Mouse (Mus musculus): ENCODE results near the gene Hspb3. TPM values are rescaled to one million over a fixed set of nuclear protein-coding genes. Genes with fewer than 3 reads are reported as not detected.

Hspb3 gene
- polyA plus RNA-seq, 1 experiment from 2014 or later: not detected

- H3K4me2 ChIP-seq (ENCODE audit: low read length): peak overlapping the region; percentile 83
- peak overlapping the region; percentile 91 for H3K9ac ChIP-seq (ENCODE audit: low read depth, low read length)
- DNase-seq (ENCODE audit: low spot score) (no peak), ATAC-seq (replicated peaks; ENCODE audit: low FRiP score, low read depth) (no peak)
- peak overlapping the region; percentile 92 for H3K27ac ChIP-seq
- WGBS: 43% methylated on average over 24 of the region's 24 CpGs
- H3K4me3 ChIP-seq (replicated peaks; ENCODE audit: low read depth, low read length): peak overlapping the region; percentile 68
- H3K27me3 ChIP-seq (ENCODE audit: insufficient read depth, low read length): no peaks in the 10 kb centered on the region
- no peaks in the 10 kb centered on the region for H3K36me3 ChIP-seq (ENCODE audit: insufficient read depth, low read length)
- no peak for TF ChIP-seq CTCF (IDR thresholded peaks at IDR 0.05; ENCODE audit: low read depth)
- H3K9me3 ChIP-seq (replicated peaks; ENCODE audit: low read length): no peaks in the 10 kb centered on the region
- H3K4me1 ChIP-seq (replicated peaks; ENCODE audit: insufficient read depth, low read length): peaks cover 37% of the 10 kb centered on the region
These were observed 46.6 kb downstream of the Hspb3 start for GRCm38 (mm10) chr13:113616751-113617337.

GRCm38 (mm10) chr13:113615971-113616671 lies 47.4 kb downstream of the Hspb3 start:
- ATAC-seq (replicated peaks; ENCODE audit: low FRiP score, low read depth): no peak

GRCm38 (mm10) chr13:113615546-113615941 lies 47.9 kb downstream of the Hspb3 start:
- no peaks in the 10 kb centered on the region for H3K36me3 ChIP-seq (ENCODE audit: insufficient read depth, low read length)
- peaks cover 41% of the 10 kb centered on the region for H3K4me1 ChIP-seq (replicated peaks; ENCODE audit: insufficient read depth, low read length)
- WGBS: 1% methylated on average over 10 of the region's 10 CpGs
- TF ChIP-seq CTCF (IDR thresholded peaks at IDR 0.05; ENCODE audit: low read depth): no peak
- no peak for ATAC-seq (replicated peaks; ENCODE audit: low FRiP score, low read depth)
- H3K9me3 ChIP-seq (replicated peaks; ENCODE audit: low read length): no peaks in the 10 kb centered on the region
- H3K9ac ChIP-seq (ENCODE audit: low read depth, low read length): peak overlapping the region; percentile 91
- DNase-seq (ENCODE audit: low spot score): peak; percentile 63
- H3K27ac ChIP-seq: peak overlapping the region; percentile 92
- no peaks in the 10 kb centered on the region for H3K27me3 ChIP-seq (ENCODE audit: insufficient read depth, low read length)
- H3K4me2 ChIP-seq (ENCODE audit: low read length): peak overlapping the region; percentile 83
- H3K4me3 ChIP-seq (replicated peaks; ENCODE audit: low read depth, low read length): peak overlapping the region; percentile 68

More at GRCm38 (mm10) chr13:113615971-113616671, 47.4 kb downstream of the Hspb3 start:
- H3K27ac ChIP-seq: peak overlapping the region; percentile 92
- peak overlapping the region; percentile 68 for H3K4me3 ChIP-seq (replicated peaks; ENCODE audit: low read depth, low read length)
- no peaks in the 10 kb centered on the region for H3K36me3 ChIP-seq (ENCODE audit: insufficient read depth, low read length)
- no peaks in the 10 kb centered on the region for H3K9me3 ChIP-seq (replicated peaks; ENCODE audit: low read length)
- TF ChIP-seq CTCF (IDR thresholded peaks at IDR 0.05; ENCODE audit: low read depth): no peak
- peak overlapping the region; percentile 91 for H3K9ac ChIP-seq (ENCODE audit: low read depth, low read length)
- peaks cover 41% of the 10 kb centered on the region for H3K4me1 ChIP-seq (replicated peaks; ENCODE audit: insufficient read depth, low read length)
- peak overlapping the region; percentile 83 for H3K4me2 ChIP-seq (ENCODE audit: low read length)
- no peaks in the 10 kb centered on the region for H3K27me3 ChIP-seq (ENCODE audit: insufficient read depth, low read length)
- peak; percentile 60 for DNase-seq (ENCODE audit: low spot score)
- WGBS: 7% methylated on average over 8 of the region's 8 CpGs

- peak overlapping the region; percentile 91 for H3K9ac ChIP-seq (ENCODE audit: low read depth, low read length)
- no peak for TF ChIP-seq CTCF (IDR thresholded peaks at IDR 0.05; ENCODE audit: low read depth)
- WGBS: 14% methylated on average over 24 of the region's 24 CpGs
- H3K9me3 ChIP-seq (replicated peaks; ENCODE audit: low read length): no peaks in the 10 kb centered on the region
- ATAC-seq (replicated peaks; ENCODE audit: low FRiP score, low read depth): peak; percentile 27; the same call in 1 of the 2 replicates
- H3K27me3 ChIP-seq (ENCODE audit: insufficient read depth, low read length): no peaks in the 10 kb centered on the region
- no peaks in the 10 kb centered on the region for H3K36me3 ChIP-seq (ENCODE audit: insufficient read depth, low read length)
- H3K4me2 ChIP-seq (ENCODE audit: low read length): peak overlapping the region; percentile 83
- peak overlapping the region; percentile 68 for H3K4me3 ChIP-seq (replicated peaks; ENCODE audit: low read depth, low read length)
- peak; percentile 86 for DNase-seq (ENCODE audit: low spot score)
- peaks cover 41% of the 10 kb centered on the region for H3K4me1 ChIP-seq (replicated peaks; ENCODE audit: insufficient read depth, low read length)
- H3K27ac ChIP-seq: peak overlapping the region; percentile 92
These were observed 48.6 kb downstream of the Hspb3 start for GRCm38 (mm10) chr13:113614635-113615545.

- no peak for ATAC-seq (replicated peaks; ENCODE audit: low FRiP score, low read depth)
- Histone ChIP-seq H3K4me3 (replicated peaks; ENCODE audit: low read depth, low read length) (peak overlapping the region; percentile 68), H3K9me3 (replicated peaks; ENCODE audit: low read length) (no peaks in the 10 kb centered on the region), H3K4me1 (replicated peaks; ENCODE audit: insufficient read depth, low read length) (peaks cover 41% of the 10 kb centered on the region), H3K9ac (ENCODE audit: low read depth, low read length) (peak overlapping the region; percentile 50; the same call in 1 of the 2 replicates), H3K36me3 (ENCODE audit: insufficient read depth, low read length) (no peaks in the 10 kb centered on the region), H3K27ac (peak overlapping the region; percentile 52; the same call in 1 of the 2 replicates), H3K4me2 (ENCODE audit: low read length) (peak overlapping the region; percentile 83), H3K27me3 (ENCODE audit: insufficient read depth, low read length) (no peaks in the 10 kb centered on the region)
- TF ChIP-seq CTCF (IDR thresholded peaks at IDR 0.05; ENCODE audit: low read depth): no peak
- peak; percentile 26 for DNase-seq (ENCODE audit: low spot score)
- 37% methylated on average over 10 of the region's 10 CpGs for WGBS
These were observed 49.6 kb downstream of the Hspb3 start for GRCm38 (mm10) chr13:113613882-113614281.

GRCm38 (mm10) chr13:113613341-113613740 lies 50.1 kb downstream of the Hspb3 start:
- Histone ChIP-seq H3K27me3 (ENCODE audit: insufficient read depth, low read length) (no peaks in the 10 kb centered on the region), H3K4me2 (ENCODE audit: low read length) (peak overlapping the region; percentile 83), H3K9ac (ENCODE audit: low read depth, low read length) (peak overlapping the region; percentile 50; the same call in 1 of the 2 replicates), H3K36me3 (ENCODE audit: insufficient read depth, low read length) (no peaks in the 10 kb centered on the region), H3K4me1 (replicated peaks; ENCODE audit: insufficient read depth, low read length) (peaks cover 41% of the 10 kb centered on the region), H3K27ac (0 out of 2 replicates have a peak overlapping the region, but pooled peaks have one; percentile 52), H3K4me3 (replicated peaks; ENCODE audit: low read depth, low read length) (peak overlapping the region; percentile 68), H3K9me3 (replicated peaks; ENCODE audit: low read length) (no peaks in the 10 kb centered on the region)
- ATAC-seq (replicated peaks; ENCODE audit: low FRiP score, low read depth) (no peak), DNase-seq (ENCODE audit: low spot score) (peak; percentile 33)
- no peak for TF ChIP-seq CTCF (IDR thresholded peaks at IDR 0.05; ENCODE audit: low read depth)
- WGBS: 14% methylated on average over 12 of the region's 12 CpGs

Other genes with a start within 250 kb of the Hspb3 start
- gene Snx18, start 45.1 kb downstream of the Hspb3 start, polyA plus RNA-seq (2015; fragmentation: Nextera tagmentation; extraction: Ambion mirVana): 31.2 and 34.8 TPM in 2 replicates
- 10.8 and 12.6 TPM in 2 replicates for gene Arl15, start 130.8 kb upstream of the Hspb3 start, polyA plus RNA-seq (2015; fragmentation: Nextera tagmentation; extraction: Ambion mirVana)